Comparison of ENCODE assay signal across 16 mouse cellular contexts in the genomic region with DNA sequence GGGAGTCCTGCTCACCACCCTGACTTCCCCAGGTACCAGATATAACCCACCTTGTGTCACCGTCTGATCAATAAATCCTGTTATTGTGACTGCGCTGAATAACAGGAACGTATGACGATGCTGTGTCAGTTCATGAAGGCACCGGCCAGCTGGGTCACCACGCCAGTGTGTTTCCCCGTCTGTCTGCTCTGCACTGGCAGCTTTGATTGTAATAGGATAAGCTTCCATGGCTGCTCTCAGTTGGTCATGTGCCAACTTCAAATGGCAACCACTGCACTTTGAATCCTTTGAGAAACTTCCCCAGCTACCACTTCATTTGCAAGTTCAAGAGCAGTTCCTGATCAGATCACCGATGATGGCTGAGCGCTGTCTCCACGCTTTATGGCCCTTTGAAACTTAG. TPM values are rescaled to one million over a fixed set of nuclear protein-coding genes. Genes with fewer than 3 reads are reported as not detected.
DNase-seq lines count a peak whose midpoint lies in the region; ATAC-seq and TF ChIP-seq lines count a peak whose summit lies in the region.
"Had no signal": no experiment of that assay in that cellular context is flagged by ENCODE, and none has a peak within 500 bp of the region (broad histone marks: within the 10 kb centered on the region; RNA-seq: fewer than 3 reads in every experiment).

No protein-coding gene starts in this region.

- TF ChIP-seq CTCF in kidney, adult 2 months (conservative IDR thresholded peaks at IDR 0.05; ENCODE audit: insufficient read depth, insufficient read length, low read depth, low read length) = no peak

- H3K27me3 ChIP-seq in kidney, adult 2 months (replicated peaks; ENCODE audit: control insufficient read depth, insufficient read depth, low read length) = no peaks in the 10 kb centered on the region
- H3K27me3 ChIP-seq in kidney, embryonic 14.5 days (ENCODE audit: control insufficient read depth, insufficient read depth, low read length) = no peaks in the 10 kb centered on the region
- H3K27me3 ChIP-seq in neural tube, embryonic 13.5 days = no peaks in the 10 kb centered on the region
- H3K27me3 ChIP-seq in neural tube, embryonic 15.5 days (replicated peaks) = no peaks in the 10 kb centered on the region
- H3K27me3 ChIP-seq: embryonic facial prominence, embryonic 12.5 days; heart, embryonic 13.5 days; hindbrain, embryonic 15.5 days; neural tube, embryonic 12.5 days had no signal

- H3K9ac ChIP-seq in kidney, embryonic 14.5 days (ENCODE audit: low read depth, low read length) = no peak overlapping the region
- H3K9ac ChIP-seq in neural tube, embryonic 13.5 days = no peak overlapping the region
- no peak overlapping the region for H3K9ac ChIP-seq in neural tube, embryonic 15.5 days (replicated peaks)
- H3K9ac ChIP-seq: embryonic facial prominence, embryonic 12.5 days; heart, embryonic 13.5 days; hindbrain, embryonic 15.5 days; liver, embryonic 14.5 days; neural tube, embryonic 12.5 days had no signal

- peaks cover 26% of the 10 kb centered on the region for H3K4me1 ChIP-seq in kidney, adult 2 months (ENCODE audit: control insufficient read depth, insufficient read depth, low read length)
- H3K4me1 ChIP-seq in kidney, embryonic 14.5 days (ENCODE audit: control insufficient read depth, insufficient read depth, low read length) = peaks cover 34% of the 10 kb centered on the region
- H3K4me1 ChIP-seq in neural tube, embryonic 13.5 days (replicated peaks) = peaks cover 31% of the 10 kb centered on the region
- H3K4me1 ChIP-seq in neural tube, embryonic 15.5 days = peaks cover 18% of the 10 kb centered on the region

- DNase-seq in cerebellum, postnatal 14 days = peak; percentile 39 to 44
- no peak for DNase-seq in cerebellum, adult 9-10 months
- peak; percentile 63 for DNase-seq in kidney, adult 2 months
- DNase-seq in retina, postnatal 7 days (ENCODE audit: low read depth, low spot score) = peak; percentile 37
- no peak for DNase-seq in layer of hippocampus, postnatal 25 days (ENCODE audit: extremely low spot score in 1 of 2, low spot score in 1 of 2)
- DNase-seq: cerebellum, adult 8-10 months; gastrocnemius, postnatal 14 days; thymus, postnatal 14 days had no signal

- H3K36me3 ChIP-seq in kidney, adult 2 months (ENCODE audit: control insufficient read depth, insufficient read depth, low read length) = no peaks in the 10 kb centered on the region
- H3K36me3 ChIP-seq in kidney, embryonic 14.5 days (ENCODE audit: control insufficient read depth, insufficient read depth, low read length) = no peaks in the 10 kb centered on the region
- no peaks in the 10 kb centered on the region for H3K36me3 ChIP-seq in neural tube, embryonic 13.5 days
- no peaks in the 10 kb centered on the region for H3K36me3 ChIP-seq in neural tube, embryonic 15.5 days
- H3K36me3 ChIP-seq: embryonic facial prominence, embryonic 12.5 days; heart, embryonic 13.5 days; hindbrain, embryonic 15.5 days; neural tube, embryonic 12.5 days had no signal

- H3K4me2 ChIP-seq in kidney, embryonic 14.5 days (replicated peaks; ENCODE audit: low read depth, low read length) = no peak overlapping the region
- no peak overlapping the region for H3K4me2 ChIP-seq in neural tube, embryonic 13.5 days
- H3K4me2 ChIP-seq in neural tube, embryonic 15.5 days = no peak overlapping the region
- H3K4me2 ChIP-seq: embryonic facial prominence, embryonic 12.5 days; heart, embryonic 13.5 days; hindbrain, embryonic 15.5 days; neural tube, embryonic 12.5 days had no signal

- TF ChIP-seq POLR2A in kidney, adult 2 months (IDR thresholded peaks at IDR 0.05; ENCODE audit: low read depth, low read length) = no peak

- 52% methylated on average over 10 of the region's 10 CpGs for WGBS in kidney, adult 2 months
- WGBS in kidney, embryonic 14.5 days = 61% methylated on average over 10 of the region's 10 CpGs
- WGBS in neural tube, embryonic 13.5 days = 70% methylated on average over 10 of the region's 10 CpGs
- 72% methylated on average over 10 of the region's 10 CpGs for WGBS in neural tube, embryonic 15.5 days

- no peaks in the 10 kb centered on the region for H3K9me3 ChIP-seq in kidney, embryonic 14.5 days (ENCODE audit: control insufficient read depth, low read length)
- no peaks in the 10 kb centered on the region for H3K9me3 ChIP-seq in neural tube, embryonic 13.5 days
- no peaks in the 10 kb centered on the region for H3K9me3 ChIP-seq in neural tube, embryonic 15.5 days (replicated peaks)
- H3K9me3 ChIP-seq: embryonic facial prominence, embryonic 12.5 days; heart, embryonic 13.5 days; hindbrain, embryonic 15.5 days; neural tube, embryonic 12.5 days had no signal

- ATAC-seq in kidney, embryonic 14.5 days (ENCODE audit: low FRiP score, low TSS enrichment) = no peak
- ATAC-seq in neural tube, embryonic 13.5 days (ENCODE audit: low read depth) = no peak
- ATAC-seq in neural tube, embryonic 15.5 days (ENCODE audit: low FRiP score) = no peak

- peak overlapping the region; percentile 68 for H3K27ac ChIP-seq in kidney, adult 2 months (ENCODE audit: insufficient read depth, low read depth, low read length)
- H3K27ac ChIP-seq in kidney, embryonic 14.5 days (ENCODE audit: low read depth, low read length) = no peak overlapping the region; the same call in 1 of the 2 replicates
- peak overlapping the region; percentile 49 for H3K27ac ChIP-seq in neural tube, embryonic 13.5 days (replicated peaks)
- H3K27ac ChIP-seq in neural tube, embryonic 15.5 days (replicated peaks) = no peak overlapping the region
- H3K27ac ChIP-seq: embryonic facial prominence, embryonic 12.5 days; heart, embryonic 13.5 days; hindbrain, embryonic 15.5 days; liver, embryonic 14.5 days; neural tube, embryonic 12.5 days had no signal

- H3K4me3 ChIP-seq in kidney, adult 2 months (ENCODE audit: insufficient read depth, low read depth, low read length) = no peak overlapping the region
- H3K4me3 ChIP-seq in kidney, embryonic 14.5 days (ENCODE audit: low read length) = no peak overlapping the region
- H3K4me3 ChIP-seq in neural tube, embryonic 13.5 days = no peak overlapping the region
- H3K4me3 ChIP-seq in neural tube, embryonic 15.5 days (replicated peaks) = no peak overlapping the region
- H3K4me3 ChIP-seq: embryonic facial prominence, embryonic 12.5 days; heart, embryonic 13.5 days; hindbrain, embryonic 15.5 days; neural tube, embryonic 12.5 days had no signal

RNA-seq across cellular contexts. Expression of gene March8, which starts 45.8 kb away (rescaled TPM):
- polyA plus RNA-seq in kidney, adult 2 months (2012; rRNA removed) = 112 and 126 TPM in 2 replicates
- 28.6 and 40.0 TPM in 2 replicates for polyA plus RNA-seq in kidney, embryonic 14.5 days (2014; fragmentation: Nextera tagmentation; extraction: Ambion mirVana)
- 58.1 and 58.7 TPM in 2 replicates for polyA plus RNA-seq in neural tube, embryonic 13.5 days (2015; fragmentation: Nextera tagmentation; extraction: Ambion mirVana)
- 47.7 and 56.0 TPM in 2 replicates for polyA plus RNA-seq in neural tube, embryonic 15.5 days (2015; fragmentation: Nextera tagmentation; extraction: Ambion mirVana)
- total RNA-seq in layer of hippocampus, postnatal 25 days (2021) = 10 to 100 TPM; 57.3 to 58.9 TPM

Comparison
In these comparisons a context has a peak if more than half of its experiments do, and no peak if none do; other contexts are left out.
1. DNase-seq: peak in cerebellum, postnatal 14 days (2 of 2), kidney, adult 2 months (single experiment) and retina, postnatal 7 days (single experiment); none in cerebellum, adult 9-10 months (single experiment) and layer of hippocampus, postnatal 25 days (0 of 2).
2. H3K27ac ChIP-seq: peak in kidney, adult 2 months (single experiment) and neural tube, embryonic 13.5 days (single experiment); none in kidney, embryonic 14.5 days (single experiment) and neural tube, embryonic 15.5 days (single experiment).